Mouse (Mus musculus) B cell, adult (primary cell): ENCODE data around the gene Cd209a. TPM values are rescaled to one million over a fixed set of nuclear protein-coding genes. Genes with fewer than 3 reads are reported as not detected.

Experiments
- total RNA-seq: library from RNA; stranded (reverse); gene quantifications from 4 replicates; pipeline ENCODE4 v1.2.4, GENCODE M21; 2023; ENCODE audit not compliant: inconsistent age

Cd209a gene
- total RNA-seq = 0.35 to 1.5 TPM (median 0.90 TPM) in 4 replicates

DNA sequence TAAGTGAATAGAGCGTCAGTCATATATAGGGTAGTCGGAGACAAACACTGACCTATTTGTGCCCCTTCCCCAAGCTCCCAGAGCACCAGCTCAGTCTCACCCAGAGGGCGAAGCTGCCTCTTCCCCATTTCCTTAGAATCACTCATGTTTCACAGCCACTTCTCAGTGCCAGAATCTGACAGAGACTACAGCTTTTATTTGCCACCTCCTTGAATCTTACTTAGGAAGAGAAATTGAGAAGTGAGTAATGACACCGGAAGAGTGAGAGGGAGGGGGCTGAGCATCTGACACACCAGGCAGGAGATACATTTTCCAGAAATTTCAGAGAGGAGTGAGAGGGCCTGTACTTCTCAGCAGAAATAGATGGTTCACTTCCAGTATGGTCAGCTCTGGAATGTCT, at the start of gene Cd209a:
Cd209a (minus strand) TSS at position 224 of the 400 bp plus-strand sequence.

DNA sequence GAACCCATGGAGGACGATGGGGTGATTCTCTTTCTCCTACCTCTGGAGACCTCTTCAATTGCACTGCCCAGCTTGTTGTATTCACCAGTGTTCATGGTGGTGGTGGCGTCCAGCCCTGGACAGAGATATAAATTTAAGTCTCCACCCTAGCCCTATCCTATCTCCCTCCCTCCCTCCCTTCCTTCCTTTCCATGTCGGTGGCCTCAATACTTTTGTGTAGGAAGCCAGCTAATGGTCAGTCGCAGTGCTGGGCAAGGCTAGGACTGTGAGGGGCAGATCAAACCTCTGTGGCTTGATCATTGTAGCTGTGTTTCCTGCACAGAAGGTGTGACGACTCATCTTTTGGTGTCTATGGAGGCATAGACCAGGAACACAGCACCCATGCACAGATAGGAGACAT, 28.2 kb downstream of the Cd209a start, which contains the start of gene Clec4g:
Clec4g (minus strand) TSS at position 101 of the 400 bp plus-strand sequence.

DNA sequence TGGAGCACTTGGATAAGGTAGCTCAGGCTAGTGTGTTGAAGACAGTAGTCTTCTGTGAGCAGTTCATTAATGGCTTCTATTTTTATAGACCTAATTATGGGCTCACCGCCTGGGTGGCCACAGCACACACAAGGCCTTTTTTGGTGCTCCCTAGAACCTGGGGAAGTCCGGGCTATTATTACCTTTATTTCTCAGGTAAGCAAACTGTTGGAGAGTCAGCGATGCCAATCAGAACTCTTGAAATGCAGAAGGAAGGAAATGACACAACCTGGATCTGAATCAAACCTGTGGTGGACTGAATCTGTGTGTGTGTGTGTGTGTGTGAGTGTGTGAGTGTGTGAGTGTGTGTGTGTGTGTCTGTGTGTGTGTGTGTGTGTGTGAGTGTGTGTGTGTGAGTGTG, 54.7 kb downstream of the Cd209a start, which contains the start of gene Fcer2a:
Fcer2a (minus strand) TSS at position 55 of the 400 bp plus-strand sequence.

Other genes starting within 250 kb of the Cd209a start
- 89.1 to 114 TPM (median 104 TPM) in 4 replicates for gene Mcoln1, start 248.5 kb downstream of the Cd209a start, total RNA-seq
- gene Pnpla6, start 233.6 kb downstream of the Cd209a start, total RNA-seq = 60.2 to 80.5 TPM (median 68.7 TPM) in 4 replicates
- not detected in 4 replicates for gene C330021F23Rik, start 181.0 kb downstream of the Cd209a start, total RNA-seq
- gene Camsap3, start 161.7 kb downstream of the Cd209a start, total RNA-seq = 0.12 to 0.27 TPM (median 0.18 TPM) in 4 replicates
- gene Xab2, start 127.7 kb downstream of the Cd209a start, total RNA-seq = 91.5 to 105 TPM (median 97.7 TPM) in 4 replicates
- 67.8 to 74.9 TPM (median 70.5 TPM) in 4 replicates for gene Pet100, start 127.4 kb downstream of the Cd209a start, total RNA-seq
- gene Pcp2, start 123.4 kb downstream of the Cd209a start, total RNA-seq = not detected in 4 replicates
- gene Stxbp2, start 118.0 kb downstream of the Cd209a start, total RNA-seq = 248 to 283 TPM (median 258 TPM) in 4 replicates
- not detected in 4 replicates for gene Retn, start 93.2 kb downstream of the Cd209a start, total RNA-seq
- gene Mcemp1, start 83.2 kb downstream of the Cd209a start, total RNA-seq = not detected in 4 replicates
- 1.6 TPM in 1 of 4 replicates, not detected in the others for gene Fcor, start 76.6 kb downstream of the Cd209a start, total RNA-seq
- gene Trappc5, start 72.7 kb downstream of the Cd209a start, total RNA-seq = 19.9 to 22.8 TPM (median 21.2 TPM) in 4 replicates
- gene Fcer2a, start 54.8 kb downstream of the Cd209a start, total RNA-seq = 517 to 653 TPM (median 596 TPM) in 4 replicates
- 0.35 TPM in 1 of 4 replicates, not detected in the others for gene Clec4g, start 28.3 kb downstream of the Cd209a start, total RNA-seq
- not detected in 4 replicates for gene Cd209e, start 105.3 kb upstream of the Cd209a start, total RNA-seq
- gene Cd209d, start 129.6 kb upstream of the Cd209a start, total RNA-seq = not detected in 4 replicates
- gene Cd209b, start 177.9 kb upstream of the Cd209a start, total RNA-seq = not detected in 4 replicates
- gene Cd209c, start 205.8 kb upstream of the Cd209a start, total RNA-seq = not detected in 4 replicates